Mouse (Mus musculus) 3T3-L1 (cell line): ENCODE measurements around the gene Rps25.
A peak's percentile ranks its signal among the peaks of the same experiment; 100 is the strongest.
"Not testable (repeated sequence)": the region's sequence is repeated elsewhere in the genome, so short reads cannot be mapped to it uniquely, and the experiment has no call there.

Experiments
- DNase-seq: peaks from one replicate; pipeline ENCODE4 v3.0.0-alpha.2; 2015; ENCODE audit warnings: low read depth, low spot score

The Rps25 gene

DNA sequence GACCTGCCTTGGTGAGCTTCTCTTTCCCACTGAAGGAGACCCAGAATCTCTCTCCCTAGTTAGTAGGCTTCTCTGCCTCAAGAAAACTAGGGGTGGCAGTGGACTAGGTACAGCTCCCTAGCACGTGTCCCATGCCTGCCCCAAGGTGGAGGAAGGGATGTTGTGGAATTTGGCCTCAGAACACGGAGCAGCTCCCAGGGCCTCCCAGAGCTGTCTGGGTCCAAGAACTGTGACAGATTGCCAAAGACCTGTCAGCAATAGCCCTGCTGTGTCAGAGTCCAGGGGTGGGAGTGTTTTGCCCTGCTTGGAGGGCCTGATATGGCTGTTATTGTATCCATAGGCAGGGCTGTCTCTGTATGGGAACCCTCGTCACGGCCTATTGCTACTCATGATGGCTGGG lies 5.9 kb upstream of the Rps25 start:
- peak; percentile 54 for DNase-seq

DNA sequence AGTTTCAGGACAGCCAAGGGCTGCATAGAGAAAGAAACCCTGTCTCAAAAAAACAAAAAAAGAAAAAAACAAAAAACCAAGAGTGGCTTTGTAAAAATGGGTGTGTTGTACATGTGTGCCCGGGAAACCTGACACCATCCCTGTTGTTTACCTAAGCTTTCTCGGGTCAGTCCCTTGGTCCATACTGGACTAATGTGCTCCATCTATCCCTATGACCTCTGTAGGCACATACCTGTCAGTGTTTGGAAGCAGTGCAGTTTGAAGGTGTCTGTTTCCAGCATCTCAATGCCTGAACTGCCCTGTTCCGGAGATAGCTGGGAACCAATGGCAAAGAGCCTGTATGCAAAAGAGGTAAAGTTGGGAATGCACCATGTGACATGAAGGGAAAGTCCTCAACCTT lies 1.9 kb upstream of the Rps25 start:
- DNase-seq: no peak

DNA sequence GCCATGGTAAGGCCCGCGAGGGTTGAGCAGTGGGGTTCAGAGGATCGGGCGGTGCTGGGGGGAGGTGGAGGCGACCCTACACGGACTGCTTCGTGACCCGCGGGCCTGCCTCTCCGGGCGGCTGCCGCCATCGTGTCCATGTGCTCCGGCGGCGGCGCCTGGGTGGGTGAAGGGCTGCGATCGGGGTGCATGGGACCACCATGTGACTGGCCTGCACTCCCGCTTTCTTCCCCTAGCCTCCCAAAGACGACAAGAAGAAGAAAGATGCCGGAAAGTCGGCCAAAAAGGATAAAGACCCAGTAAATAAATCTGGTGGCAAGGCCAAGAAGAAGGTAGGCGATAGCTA lies 786 bp downstream of the Rps25 start:
- DNase-seq: no peak

DNA sequence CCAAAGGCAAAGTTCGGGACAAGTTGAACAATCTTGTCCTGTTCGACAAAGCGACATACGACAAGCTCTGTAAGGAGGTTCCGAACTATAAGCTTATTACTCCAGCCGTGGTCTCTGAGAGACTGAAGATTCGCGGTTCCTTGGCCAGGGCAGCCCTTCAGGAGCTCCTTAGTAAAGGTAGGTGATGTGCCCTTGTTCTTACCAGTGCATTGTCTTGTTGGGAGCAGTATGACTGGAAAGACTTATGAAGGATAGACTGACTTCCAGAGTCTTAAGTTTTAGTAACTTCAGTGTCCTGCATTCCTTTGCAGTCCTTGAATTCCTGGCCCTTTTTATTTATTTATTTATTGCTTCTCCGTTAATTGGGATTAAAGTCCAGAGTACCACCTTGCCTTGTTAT lies 1.8 kb downstream of the Rps25 start:
- DNase-seq: not testable (repeated sequence)

DNA sequence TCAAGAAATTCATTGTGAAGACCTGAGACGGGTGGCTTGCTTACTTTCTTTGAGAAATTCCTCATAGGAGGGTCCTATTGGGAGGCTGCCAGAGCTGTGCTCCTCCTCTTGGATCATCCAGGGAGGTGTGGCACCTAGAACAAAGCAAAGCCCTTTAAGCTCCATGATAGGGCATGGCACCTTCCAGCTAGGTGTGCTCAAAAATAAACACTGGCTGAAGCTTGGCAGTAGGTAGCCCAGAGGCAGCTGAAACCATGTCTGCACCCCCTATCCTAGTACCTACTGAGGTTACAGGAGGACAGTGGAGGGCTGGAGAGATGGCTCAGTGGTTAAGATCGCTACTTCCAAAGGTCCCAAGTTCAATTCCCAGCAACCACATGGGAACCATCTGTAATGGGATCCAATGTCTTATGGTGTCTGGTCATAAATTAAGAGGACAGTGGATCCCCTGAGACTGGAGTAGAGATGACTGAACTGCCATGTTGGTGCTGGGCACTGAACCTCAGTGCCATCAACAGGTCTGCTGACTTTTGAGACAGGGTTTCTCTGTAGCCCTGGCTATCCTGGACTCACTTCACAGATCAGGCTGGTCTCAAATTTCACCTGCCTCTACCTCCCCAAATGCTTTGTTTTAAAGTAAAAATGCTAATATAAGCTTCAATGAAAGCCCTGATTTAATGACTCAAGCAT lies 3.9 kb downstream of the Rps25 start:
- DNase-seq: no peak

DNA sequence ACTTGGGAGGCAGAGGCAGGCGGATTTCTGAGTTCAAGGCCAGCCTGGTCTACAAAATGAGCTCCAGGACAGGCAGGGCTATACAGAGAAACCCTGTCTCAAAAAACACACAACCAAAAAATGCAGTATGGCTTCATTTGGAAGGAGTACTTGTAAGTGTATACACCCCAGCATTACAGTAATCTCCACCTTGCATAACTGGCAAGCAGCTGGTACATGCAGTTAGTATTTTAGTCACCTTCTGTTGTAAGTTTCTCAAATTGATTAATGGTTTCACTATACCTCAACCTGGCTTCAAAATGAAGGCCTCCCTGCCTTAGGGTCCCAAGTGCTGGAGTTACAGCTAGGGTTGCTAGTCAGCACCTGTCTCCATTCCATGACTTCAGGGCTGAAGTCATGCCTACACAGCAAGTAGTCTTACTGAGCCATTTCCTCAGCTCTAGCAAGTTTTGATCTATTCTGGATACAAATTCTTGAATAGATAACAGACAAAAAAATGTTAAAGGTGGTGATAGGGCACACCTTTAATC lies 4.7 kb downstream of the Rps25 start:
- DNase-seq: no peak

DNA sequence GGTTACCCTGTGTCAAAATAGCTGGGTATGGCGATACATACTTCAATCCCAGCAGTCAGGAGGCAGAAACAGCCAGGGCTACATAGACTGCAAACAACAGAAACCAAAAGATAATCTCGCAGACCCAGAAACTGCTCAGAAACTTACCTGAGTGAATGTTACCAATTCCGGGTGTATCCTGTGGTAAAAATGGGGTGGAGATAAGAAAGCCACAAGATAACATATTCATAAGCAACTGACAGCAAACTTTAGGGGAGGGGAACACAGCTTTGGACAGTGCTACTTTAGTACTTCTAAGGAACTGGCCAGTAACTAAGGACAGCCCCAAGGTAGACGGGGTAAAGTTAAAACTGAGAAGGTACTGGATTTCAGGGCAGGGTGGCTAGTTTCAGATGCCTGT lies 5.4 kb downstream of the Rps25 start:
- no peak for DNase-seq

DNA sequence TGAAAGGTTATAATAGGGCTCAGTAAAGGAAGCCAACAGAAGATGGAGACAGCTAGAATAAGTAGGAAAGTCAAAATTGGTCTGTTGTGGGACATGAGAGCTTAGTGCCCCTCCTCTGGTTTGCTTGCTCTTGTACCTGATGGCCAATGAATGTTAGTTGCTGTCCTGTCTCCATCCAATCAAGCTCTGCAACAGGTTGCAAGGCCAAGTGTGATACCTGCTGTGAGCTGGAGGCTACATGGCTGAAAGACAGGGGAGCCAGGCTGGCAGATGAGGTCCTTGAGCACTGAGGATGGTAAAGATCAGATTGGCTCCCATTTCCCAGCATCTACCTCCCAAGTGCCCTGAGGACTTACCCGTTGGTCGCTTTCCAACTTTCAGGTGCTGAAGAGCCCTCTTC lies 5.8 kb downstream of the Rps25 start:
- no peak for DNase-seq

DNA sequence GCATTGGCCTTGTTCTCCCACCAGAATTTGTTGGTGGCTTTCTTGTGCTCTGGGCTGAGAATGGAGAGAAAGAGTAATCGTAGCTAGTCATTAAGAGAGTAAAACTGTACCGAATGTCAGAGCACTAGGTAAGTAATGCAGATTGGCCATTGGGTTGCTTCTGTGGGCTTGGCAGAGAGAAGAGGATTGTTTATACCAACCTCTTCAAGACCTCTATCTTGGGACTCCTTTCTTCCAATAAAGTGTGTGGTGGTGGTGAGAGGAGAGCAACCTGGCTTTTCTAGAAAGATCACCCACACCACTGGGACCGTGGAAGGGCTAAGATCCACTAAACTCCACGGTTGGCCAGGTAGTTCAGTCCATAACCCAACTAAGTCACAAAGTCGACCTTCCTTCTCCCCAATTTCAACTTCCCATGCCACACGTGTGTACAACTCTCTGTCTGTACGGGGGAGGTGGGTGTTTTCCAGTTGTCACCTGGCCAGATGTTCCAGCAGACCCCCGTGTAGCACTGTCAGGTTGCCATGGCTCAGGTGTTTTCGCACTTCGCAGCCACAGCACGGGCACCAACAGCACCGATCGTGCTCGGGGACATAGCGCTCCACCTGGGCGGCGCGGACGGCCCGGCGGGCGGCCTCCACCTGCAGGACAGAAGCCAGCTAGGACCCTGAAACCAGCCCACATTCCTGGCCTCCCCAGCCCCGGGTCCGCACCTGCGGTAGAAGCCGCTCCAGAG lies 10.4 kb downstream of the Rps25 start:
- no peak for DNase-seq

DNA sequence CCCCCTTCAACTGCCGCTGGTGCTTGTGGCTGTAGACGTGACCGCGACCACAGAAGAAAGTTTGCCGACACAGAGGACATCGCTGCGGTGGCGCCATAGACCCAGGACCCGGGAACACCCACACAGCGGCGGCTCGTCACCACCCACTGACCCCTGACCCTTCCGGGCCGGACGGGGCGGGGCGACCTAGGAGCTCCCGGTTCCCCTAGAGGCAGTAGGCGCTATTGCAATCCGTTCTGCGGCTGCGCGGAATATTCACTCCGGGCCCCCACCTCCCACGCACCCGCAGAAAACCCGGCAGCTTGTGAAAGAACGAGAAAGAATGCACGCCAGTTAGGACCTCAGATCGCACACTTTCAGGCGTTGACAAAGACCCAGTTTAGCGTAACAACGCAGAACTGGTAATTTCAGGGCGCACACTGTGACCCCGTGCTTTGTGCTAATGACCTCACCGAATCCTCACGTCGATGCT lies 11.0 kb downstream of the Rps25 start:
- DNase-seq: peak; percentile 91

DNA sequence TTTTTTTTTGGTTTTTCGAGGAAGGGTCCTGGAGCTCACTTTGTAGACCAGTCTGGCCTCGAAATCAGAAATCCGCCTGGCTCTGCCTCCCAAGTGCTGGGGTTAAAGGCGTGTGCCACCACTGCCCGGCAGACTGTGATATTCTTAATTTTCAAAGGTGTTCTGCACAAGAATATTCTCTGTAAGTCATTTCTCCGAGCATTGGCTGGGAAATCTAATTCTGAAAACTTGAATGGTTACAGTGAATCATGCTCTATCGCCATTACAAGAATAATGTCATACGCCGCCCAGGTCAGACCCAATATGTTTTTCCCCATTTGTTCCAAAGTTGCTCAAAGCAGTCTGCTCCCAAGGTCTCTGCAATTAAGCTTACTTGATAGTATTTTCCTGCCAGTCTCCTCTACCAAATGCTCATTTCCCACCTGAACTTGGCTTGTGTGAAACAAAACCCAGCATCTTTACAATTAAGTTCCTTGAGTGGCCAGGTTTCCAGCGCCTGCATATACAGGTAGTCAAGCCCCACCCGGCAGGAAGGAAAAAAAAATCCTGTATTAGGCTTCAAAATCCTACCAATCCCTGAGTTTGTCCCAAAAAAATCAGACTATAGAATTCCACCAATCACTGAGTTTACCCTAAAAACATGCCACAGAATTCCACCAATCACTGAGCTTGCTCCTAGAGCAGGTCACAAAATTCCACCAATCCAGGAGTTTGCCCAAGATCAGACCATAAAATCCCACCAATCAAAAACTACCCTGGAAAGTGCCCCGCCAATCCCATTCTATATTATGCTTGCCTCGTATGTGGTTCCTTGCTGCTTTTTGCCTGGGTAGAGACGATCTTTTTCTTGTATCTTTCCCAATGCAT lies 11.8 kb downstream of the Rps25 start, which contains the start of gene Ccdc84:
TSS of gene Ccdc84 (minus strand) at position 51 of the 867 bp plus-strand sequence.
- DNase-seq: no peak

DNA sequence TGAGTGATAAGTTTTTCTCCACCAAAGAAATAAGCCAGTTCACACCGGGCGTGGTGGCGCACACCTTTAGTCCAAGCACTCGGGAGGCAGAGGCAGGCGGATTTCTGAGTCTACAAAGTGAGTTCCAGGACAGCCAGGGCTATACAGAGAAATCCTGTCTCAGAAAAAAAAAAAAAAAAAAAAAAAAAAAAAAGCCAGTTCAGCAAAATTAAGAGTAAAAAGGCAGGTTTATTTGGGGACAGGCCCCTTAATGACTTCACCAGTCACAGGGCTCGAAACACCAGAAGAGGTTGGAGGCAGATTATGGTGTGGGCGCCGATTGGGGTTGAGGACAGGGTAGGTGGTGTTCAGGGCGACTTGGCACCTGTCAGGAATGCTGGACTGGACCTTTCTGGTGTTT lies 12.8 kb downstream of the Rps25 start:
- DNase-seq: not testable (repeated sequence)

DNA sequence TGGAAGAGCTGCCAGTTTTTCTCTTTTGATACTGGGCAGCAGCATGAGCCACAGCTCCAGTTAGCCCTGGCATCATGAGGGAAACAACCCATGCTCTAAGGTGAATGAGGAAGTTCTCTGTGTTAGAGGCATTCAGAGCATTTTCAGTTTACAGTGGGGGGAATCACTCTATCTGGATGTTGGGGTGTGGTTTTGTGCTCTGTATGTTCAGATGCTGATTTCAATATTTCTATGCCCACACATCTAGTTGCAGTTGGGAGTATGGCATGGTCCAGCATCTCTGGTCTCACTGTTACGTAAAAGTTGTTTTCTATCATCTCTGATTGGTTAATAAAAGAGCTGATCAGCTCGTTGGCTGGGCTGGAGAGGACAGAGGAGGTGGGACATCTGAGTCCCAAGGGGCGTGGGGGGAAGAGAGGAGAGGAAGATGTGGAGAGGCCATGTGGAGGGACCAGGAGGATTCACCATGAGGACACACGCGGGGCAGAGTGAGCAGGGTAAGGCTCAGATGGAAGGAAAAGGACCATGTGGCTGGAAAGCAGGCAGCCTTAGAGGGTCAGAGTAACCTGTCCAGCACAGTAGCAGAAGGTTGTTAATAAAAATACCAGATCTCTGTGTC lies 13.4 kb downstream of the Rps25 start:
- DNase-seq: no peak

DNA sequence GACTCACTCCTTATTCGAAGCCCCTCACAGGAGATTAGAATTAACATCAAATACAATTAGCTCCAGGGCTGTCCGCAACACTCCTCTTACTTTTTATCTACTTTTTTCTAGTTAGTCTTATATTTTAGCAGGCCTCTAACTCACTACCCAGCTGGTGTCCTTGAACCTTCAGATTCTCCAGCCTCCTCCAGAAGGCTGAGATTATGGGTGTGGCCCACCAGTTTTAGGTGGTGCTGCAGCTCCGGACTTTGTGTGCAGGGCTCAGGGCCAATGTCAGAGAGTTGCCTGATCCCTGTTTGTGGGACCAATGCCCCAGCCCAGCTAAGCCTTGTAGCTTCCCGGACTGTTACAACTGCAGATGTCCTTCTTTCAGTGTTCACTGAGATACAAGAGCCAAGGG lies 16.6 kb downstream of the Rps25 start:
- no peak for DNase-seq

DNA sequence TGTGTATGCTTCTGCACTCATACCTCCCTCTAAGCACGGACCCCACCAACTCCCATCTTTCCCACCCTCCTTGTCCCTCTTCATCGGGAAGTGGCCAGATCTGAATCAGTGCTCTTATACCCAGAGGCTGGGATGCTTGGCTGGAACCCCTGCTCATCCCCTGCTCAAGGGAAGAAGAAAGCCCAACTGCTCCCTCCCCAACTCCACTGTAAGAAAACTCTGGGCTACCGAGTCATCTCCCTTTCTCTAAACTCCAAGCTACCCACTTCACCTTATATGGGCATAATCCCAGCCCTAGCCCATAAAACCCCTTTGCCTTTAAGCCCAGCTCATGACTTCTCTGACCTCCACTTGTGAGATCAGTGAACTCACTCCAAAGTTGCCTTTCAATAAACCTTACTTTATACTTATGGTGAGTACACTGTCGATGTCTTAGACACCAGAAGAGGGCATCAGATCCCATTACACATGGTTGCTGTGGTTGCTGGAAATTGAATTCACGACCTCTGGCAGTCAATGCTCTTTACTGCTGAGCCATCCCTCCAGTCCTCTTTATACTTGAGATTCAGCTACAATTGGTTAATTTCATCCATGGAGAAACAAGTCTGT lies 25.7 kb downstream of the Rps25 start:
- no peak for DNase-seq

DNA sequence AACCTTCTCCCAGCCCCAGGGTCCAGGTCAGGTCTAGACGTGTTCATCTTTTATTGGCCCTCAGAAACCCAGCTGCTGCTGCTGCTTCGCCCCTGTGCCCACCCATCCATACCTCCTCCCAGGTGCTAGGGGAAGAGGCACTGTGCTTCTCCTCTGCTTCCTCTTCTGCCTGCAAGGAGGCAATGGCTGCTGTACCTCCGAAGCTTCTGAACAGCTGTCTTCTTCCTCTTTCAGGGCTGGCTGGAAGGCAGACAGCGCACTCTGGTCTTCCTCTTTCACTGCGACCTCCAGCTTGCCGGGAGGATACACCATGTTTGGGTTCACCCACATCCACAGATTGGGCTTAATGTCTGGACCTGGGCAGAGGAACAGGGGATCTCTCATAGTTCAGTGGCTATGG lies 28.8 kb downstream of the Rps25 start:
- no peak for DNase-seq

DNA sequence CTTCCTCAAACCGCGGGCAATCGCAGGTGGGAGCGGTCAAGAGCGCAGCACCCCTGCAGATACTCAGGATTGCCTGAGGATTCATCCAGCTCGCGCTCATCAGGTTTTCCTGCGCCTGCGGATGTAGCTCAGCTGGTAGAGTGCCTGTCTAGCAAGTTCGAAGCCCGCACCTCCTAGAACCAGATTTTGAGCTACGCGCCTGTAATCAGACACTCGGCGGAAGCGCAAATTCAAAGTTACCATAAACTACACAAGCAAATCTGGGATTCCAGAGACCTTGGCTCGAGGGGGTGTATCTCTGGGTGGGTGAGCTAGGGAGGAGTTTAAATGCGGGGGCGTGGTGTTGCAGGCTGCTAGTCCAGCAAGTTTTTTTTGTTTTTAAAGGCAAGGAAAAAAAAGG lies 34.0 kb downstream of the Rps25 start, which contains the start of gene Foxr1:
TSS of gene Foxr1 (minus strand) at position 176 of the 400 bp plus-strand sequence.
- DNase-seq: no peak

DNA sequence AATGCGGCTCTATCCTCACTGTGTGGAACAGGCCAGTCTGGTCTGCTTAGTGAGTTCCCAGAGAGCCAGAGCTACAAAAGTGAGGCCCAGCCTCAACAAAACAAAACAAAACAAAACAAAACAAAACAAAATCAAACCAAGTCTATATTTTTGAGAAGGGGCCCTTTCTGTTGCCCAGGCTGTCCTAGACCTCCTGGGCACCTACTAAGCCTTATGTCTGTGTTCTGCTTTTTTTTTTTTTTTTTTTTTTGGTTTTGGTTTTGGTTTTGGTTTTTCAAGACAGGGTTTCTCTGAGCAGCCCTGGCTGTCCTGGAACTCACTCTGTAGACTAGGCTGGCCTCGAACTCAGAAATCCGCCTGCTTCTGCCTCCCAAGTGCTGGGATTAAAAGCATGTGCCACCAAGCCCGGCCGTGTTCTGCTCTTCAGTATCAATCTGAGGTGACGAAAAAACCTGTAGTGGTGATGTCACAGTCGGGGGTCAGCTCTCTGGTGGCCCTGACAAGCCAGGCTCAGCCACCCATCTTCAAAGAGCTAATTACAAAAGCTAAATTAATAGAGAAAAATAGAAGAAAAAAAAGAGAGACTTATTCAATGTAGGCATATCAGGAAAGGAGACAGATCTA lies 37.6 kb downstream of the Rps25 start:
- DNase-seq: not testable (repeated sequence)

DNA sequence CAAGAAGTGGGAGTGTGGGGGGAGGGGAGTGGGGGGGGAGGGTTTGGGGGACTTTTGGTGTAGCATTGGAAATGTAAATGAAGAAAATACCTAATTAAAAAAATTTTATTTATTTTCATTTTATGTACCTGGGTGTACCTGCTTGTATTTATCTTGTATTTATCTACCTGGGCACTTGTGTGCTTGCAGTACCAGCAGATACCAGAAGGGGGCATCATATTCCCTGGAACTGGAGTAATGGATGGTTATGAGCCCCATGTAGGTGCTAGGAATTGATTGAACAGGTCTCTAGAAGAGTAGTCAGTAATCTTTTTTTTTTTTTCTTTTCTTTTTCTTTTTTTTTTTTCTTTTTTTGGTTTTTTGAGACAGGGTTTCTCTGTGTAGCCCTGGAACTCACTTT lies 43.4 kb downstream of the Rps25 start:
- DNase-seq: no peak

DNA sequence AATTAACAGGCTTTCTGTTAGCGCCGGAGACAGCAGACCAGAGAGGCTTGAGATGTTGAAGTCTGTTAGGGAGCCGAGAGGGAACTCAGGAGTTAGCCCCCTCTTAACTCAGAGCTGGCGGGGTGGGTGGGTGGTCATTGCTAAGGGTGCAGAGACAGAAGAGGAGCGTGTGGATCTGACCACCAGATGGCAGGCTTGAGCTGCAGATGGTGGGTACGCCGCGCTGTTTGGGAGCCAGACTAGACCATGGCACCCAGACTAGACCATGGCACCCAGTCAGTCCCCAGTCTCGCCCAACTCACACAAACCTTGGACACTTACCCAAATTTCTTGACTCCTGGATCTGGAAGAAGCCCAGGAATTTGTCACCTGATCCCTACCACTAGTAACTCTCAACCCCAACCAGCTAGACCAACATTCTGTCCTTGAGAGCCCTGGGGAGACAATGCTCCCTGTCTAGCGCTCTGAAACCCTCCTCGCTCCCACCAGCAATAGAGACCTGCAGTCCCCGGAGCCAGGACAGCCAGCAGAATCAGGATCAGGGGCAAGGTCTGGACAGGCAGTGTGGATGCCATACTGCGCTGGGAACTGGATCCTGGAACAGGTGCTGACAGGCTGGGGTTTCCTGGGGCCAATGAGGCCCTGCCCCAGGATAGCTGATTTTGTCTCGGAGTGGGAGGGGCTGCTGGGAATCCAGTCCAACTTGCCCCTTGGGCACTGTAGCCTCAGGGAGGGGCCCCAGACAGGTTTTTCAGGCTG lies 47.4 kb downstream of the Rps25 start:
- DNase-seq: peak; percentile 82
